Comparison of ENCODE assay signal across 9 mouse cellular contexts in the genomic region with DNA sequence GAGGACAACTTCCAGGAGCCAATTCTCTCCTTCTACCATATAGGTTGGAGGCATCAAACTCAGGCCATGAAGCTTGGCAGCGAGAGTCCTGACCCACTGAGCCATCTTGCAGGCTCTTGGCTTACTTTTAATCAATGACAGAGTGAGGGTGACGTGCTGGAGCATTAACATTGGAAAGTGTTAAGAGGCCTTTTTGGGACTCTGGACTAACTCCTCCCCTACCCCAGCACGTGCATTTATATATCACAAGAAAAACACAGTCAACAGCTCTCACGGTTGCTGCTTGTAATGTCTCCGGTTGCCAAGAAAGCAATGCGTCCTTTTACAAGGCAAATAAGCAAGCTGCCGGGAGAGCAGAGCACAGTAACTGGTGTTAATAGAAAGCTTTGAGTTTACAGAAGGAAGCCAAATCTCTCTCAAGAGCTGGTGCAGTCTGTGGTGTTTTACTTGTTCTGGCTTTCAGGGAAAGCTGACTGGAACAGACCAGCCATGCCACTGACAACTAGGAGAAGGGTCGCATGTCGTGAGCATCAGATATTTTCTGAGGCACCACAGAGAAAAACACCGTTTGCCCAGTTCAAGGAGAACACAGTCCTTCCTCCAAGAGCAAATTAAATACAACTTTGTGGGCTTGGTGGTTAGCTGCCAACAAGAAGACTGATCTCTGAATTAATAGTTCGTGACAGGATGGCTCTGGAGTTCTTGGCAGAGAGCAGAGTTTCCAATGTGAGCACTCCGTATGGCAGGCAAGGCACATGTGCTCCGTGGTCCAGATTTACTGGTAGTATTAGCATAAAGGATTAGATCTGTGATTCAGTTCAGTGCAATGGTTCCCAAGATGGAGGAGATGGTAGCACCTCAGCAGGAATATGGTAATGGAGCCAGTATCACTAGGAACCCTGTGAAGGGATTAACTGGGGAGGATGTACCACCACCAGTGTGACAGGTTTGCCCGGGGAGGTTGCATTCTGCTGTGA. TPM values are rescaled to one million over a fixed set of nuclear protein-coding genes. Genes with fewer than 3 reads are reported as not detected.
DNase-seq lines count a peak whose midpoint lies in the region; ATAC-seq and TF ChIP-seq lines count a peak whose summit lies in the region.
"Had no signal": no experiment of that assay in that cellular context is flagged by ENCODE, and none has a peak within 500 bp of the region (broad histone marks: within the 10 kb centered on the region; RNA-seq: fewer than 3 reads in every experiment).

No protein-coding gene starts in this region.

- peak; percentile 25 for DNase-seq in kidney, adult 18-20 months
- no peak for DNase-seq in kidney, postnatal 10 days
- DNase-seq in cerebellum, adult 2 months = peak; percentile 33 to 57
- peak; percentile 84 for DNase-seq in hindbrain, postnatal 0 days (ENCODE audit: low spot score)
- DNase-seq in thymus, adult 2 months = no peak
- no peak for DNase-seq in adrenal gland, adult 8-10 months

- H3K27me3 ChIP-seq in cerebellum, adult 2 months (ENCODE audit: control insufficient read depth, insufficient read depth, low read length) = no peaks in the 10 kb centered on the region; the same call in 1 of the 2 replicates
- no peaks in the 10 kb centered on the region for H3K27me3 ChIP-seq in hindbrain, postnatal 0 days (ENCODE audit: insufficient read depth, low read length)
- H3K27me3 ChIP-seq in midbrain, embryonic 13.5 days = 0 out of 2 replicates have a peak, but pooled peaks cover 3% of the 10 kb centered on the region
- no peaks in the 10 kb centered on the region for H3K27me3 ChIP-seq in intestine, embryonic 15.5 days (replicated peaks)
- no peaks in the 10 kb centered on the region for H3K27me3 ChIP-seq in thymus, adult 2 months (ENCODE audit: control insufficient read depth, insufficient read depth, low read length)

- no peak overlapping the region for H3K9ac ChIP-seq in hindbrain, postnatal 0 days (replicated peaks; ENCODE audit: low read length)
- no peak overlapping the region for H3K9ac ChIP-seq in midbrain, embryonic 13.5 days (replicated peaks)
- no peak overlapping the region for H3K9ac ChIP-seq in intestine, embryonic 15.5 days

- no peak for TF ChIP-seq POLR2A in cerebellum, adult 2 months (IDR thresholded peaks at IDR 0.05; ENCODE audit: borderline replicate concordance, insufficient read depth, low read length)
- TF ChIP-seq POLR2A in thymus, adult 2 months (IDR thresholded peaks at IDR 0.05; ENCODE audit: control insufficient read depth, extremely low read depth, insufficient read depth, low read length, poor library complexity) = no peak

- peak overlapping the region; percentile 24; the same call in 1 of the 2 replicates for H3K4me2 ChIP-seq in hindbrain, postnatal 0 days (ENCODE audit: low read depth, low read length)
- H3K4me2 ChIP-seq in midbrain, embryonic 13.5 days (replicated peaks) = no peak overlapping the region
- H3K4me2 ChIP-seq in intestine, embryonic 15.5 days (replicated peaks) = no peak overlapping the region

- H3K36me3 ChIP-seq in hindbrain, postnatal 0 days (ENCODE audit: insufficient read depth, low read length) = no peaks in the 10 kb centered on the region
- no peaks in the 10 kb centered on the region for H3K36me3 ChIP-seq in midbrain, embryonic 13.5 days
- no peaks in the 10 kb centered on the region for H3K36me3 ChIP-seq in intestine, embryonic 15.5 days
- no peaks in the 10 kb centered on the region for H3K36me3 ChIP-seq in thymus, adult 2 months (ENCODE audit: control insufficient read depth, insufficient read depth, low read length)

- H3K27ac ChIP-seq in cerebellum, adult 2 months (ENCODE audit: insufficient read depth, low read length) = no peak overlapping the region
- H3K27ac ChIP-seq in hindbrain, postnatal 0 days = peak overlapping the region; percentile 69
- H3K27ac ChIP-seq in midbrain, embryonic 13.5 days = no peak overlapping the region
- no peak overlapping the region for H3K27ac ChIP-seq in intestine, embryonic 15.5 days
- H3K27ac ChIP-seq in thymus, adult 2 months (ENCODE audit: control insufficient read depth, insufficient read depth, low read length) = no peak overlapping the region
- H3K27ac ChIP-seq: macrophage had no signal

- no peak overlapping the region for H3K4me3 ChIP-seq in cerebellum, adult 2 months (replicated peaks; ENCODE audit: insufficient read depth, low read depth, low read length)
- H3K4me3 ChIP-seq in hindbrain, postnatal 0 days (ENCODE audit: low read length) = no peak overlapping the region
- no peak overlapping the region for H3K4me3 ChIP-seq in midbrain, embryonic 13.5 days (replicated peaks)
- no peak overlapping the region for H3K4me3 ChIP-seq in intestine, embryonic 15.5 days (replicated peaks)
- H3K4me3 ChIP-seq in thymus, adult 2 months (ENCODE audit: control insufficient read depth, insufficient read depth, low read length) = no peak overlapping the region

- peaks cover 4% of the 10 kb centered on the region; the same call in 1 of the 2 replicates for H3K4me1 ChIP-seq in cerebellum, adult 2 months (ENCODE audit: control insufficient read depth, insufficient read depth, low read length)
- H3K4me1 ChIP-seq in hindbrain, postnatal 0 days (ENCODE audit: insufficient read depth, low read length) = peaks cover 15% of the 10 kb centered on the region
- H3K4me1 ChIP-seq in midbrain, embryonic 13.5 days (replicated peaks) = peaks cover 11% of the 10 kb centered on the region
- H3K4me1 ChIP-seq in intestine, embryonic 15.5 days (replicated peaks) = 0 out of 2 replicates have a peak, but pooled peaks cover 4% of the 10 kb centered on the region
- no peaks in the 10 kb centered on the region for H3K4me1 ChIP-seq in thymus, adult 2 months (replicated peaks; ENCODE audit: control insufficient read depth, insufficient read depth, low read length)

- ATAC-seq in hindbrain, postnatal 0 days = peak; percentile 91
- peak; percentile 65; the same call in 1 of the 2 replicates for ATAC-seq in midbrain, embryonic 13.5 days
- no peak for ATAC-seq in intestine, embryonic 15.5 days

- TF ChIP-seq CTCF in cerebellum, adult 2 months (IDR thresholded peaks at IDR 0.05; ENCODE audit: borderline replicate concordance, insufficient read depth, low read depth, low read length) = no peak
- no peak for TF ChIP-seq CTCF in hindbrain, postnatal 0 days (IDR thresholded peaks at IDR 0.05; ENCODE audit: low read depth)
- TF ChIP-seq CTCF in thymus, adult 2 months (IDR thresholded peaks at IDR 0.05; ENCODE audit: borderline replicate concordance, control insufficient read depth, extremely low read depth, insufficient read depth, low read length, poor library complexity) = no peak

- WGBS in cerebellum, adult 2 months = 15% methylated on average over 14 of the region's 14 CpGs
- WGBS in hindbrain, postnatal 0 days = 17% methylated on average over 14 of the region's 14 CpGs
- 37% methylated on average over 14 of the region's 14 CpGs for WGBS in midbrain, embryonic 13.5 days
- WGBS in intestine, embryonic 15.5 days = 27% methylated on average over 14 of the region's 14 CpGs
- 71% methylated on average over 14 of the region's 14 CpGs for WGBS in thymus, adult 2 months

- no peaks in the 10 kb centered on the region for H3K9me3 ChIP-seq in hindbrain, postnatal 0 days (ENCODE audit: low read length)
- no peaks in the 10 kb centered on the region for H3K9me3 ChIP-seq in midbrain, embryonic 13.5 days
- H3K9me3 ChIP-seq in intestine, embryonic 15.5 days = no peaks in the 10 kb centered on the region

RNA-seq across cellular contexts. Expression of gene Peli2, which starts 36.5 kb away (rescaled TPM):
- 28.5 and 31.9 TPM in 2 replicates for polyA plus RNA-seq in cerebellum, adult 2 months (2012; rRNA removed)
- total RNA-seq in hindbrain, postnatal 0 days (2014; rRNA removed) = 38.8 and 63.6 TPM in 2 replicates
- 15.1 and 16.5 TPM in 2 replicates for polyA plus RNA-seq in hindbrain, postnatal 0 days (2015; fragmentation: Nextera tagmentation; extraction: Ambion mirVana)
- 7.1 and 8.3 TPM in 2 replicates for polyA plus RNA-seq in midbrain, embryonic 13.5 days (2015; fragmentation: Nextera tagmentation; extraction: Ambion mirVana)
- 4.9 and 5.3 TPM in 2 replicates for polyA plus RNA-seq in intestine, embryonic 15.5 days (2015; fragmentation: Nextera tagmentation; extraction: Ambion mirVana)
- polyA plus RNA-seq in thymus, adult 2 months (2012; rRNA removed) = 2.8 and 4.6 TPM in 2 replicates
- 10 to 100 TPM; 20.4 to 37.6 (median 28.8) TPM for total RNA-seq in adrenal gland, adult 8-10 months (2022)

Comparison
In these comparisons a context has a peak if more than half of its experiments do, and no peak if none do; other contexts are left out.
1. DNase-seq: peak in kidney, adult 18-20 months (single experiment), cerebellum, adult 2 months (2 of 2) and hindbrain, postnatal 0 days (single experiment); none in kidney, postnatal 10 days (single experiment), thymus, adult 2 months (single experiment) and adrenal gland, adult 8-10 months (single experiment).